Mouse (Mus musculus): ENCODE measurements at regions not wholly inside any gene's neighbourhood (a gene's known extent, or its start where the extent isn't known, plus 50 kb on each side); places are given as distances from the start of the nearest gene placed in this dataset.

GRCm38 (mm10) chr5:50624206-50624605, 565.4 kb upstream of the Adgra3 start:
- DNase-seq (ENCODE audit: extremely low read depth, insufficient read length, low spot score) = no peak

All from 3134 (cell line).